Comparison of ENCODE assay signal across 7 mouse cellular contexts in the genomic region with DNA sequence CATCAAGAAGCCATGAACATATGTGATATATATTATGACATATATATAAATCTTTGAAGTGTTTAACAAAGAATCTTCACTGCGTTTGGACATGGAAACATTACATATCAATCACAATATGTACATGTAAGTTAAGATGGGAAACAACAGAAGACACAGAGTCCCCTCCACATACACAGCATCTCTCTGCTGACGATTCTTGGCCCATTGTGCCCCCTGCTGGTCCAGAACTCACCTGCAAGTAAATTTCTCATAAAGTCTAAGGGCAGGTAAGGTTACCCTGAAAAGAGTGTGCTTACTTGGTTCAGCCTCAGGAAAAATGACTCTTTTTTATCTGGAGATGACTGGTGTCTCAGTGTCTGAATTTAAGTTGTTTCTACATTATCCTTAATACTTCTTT.
DNase-seq lines count a peak whose midpoint lies in the region; ATAC-seq and TF ChIP-seq lines count a peak whose summit lies in the region.
"Not testable (repeated sequence)": the region's sequence is repeated elsewhere in the genome, so short reads cannot be mapped to it uniquely, and the experiment has no call there.

No protein-coding gene starts in this region.

- H3K4me3 ChIP-seq in bone marrow, adult 2 months (replicated peaks; ENCODE audit: control insufficient read depth, low read depth, low read length): not testable (repeated sequence)

- not testable (repeated sequence) for H3K27me3 ChIP-seq in splenic B cell, adult 2 months (ENCODE audit: control insufficient read depth, insufficient read depth, low read length, poor library complexity, severe bottlenecking)

- WGBS in bone marrow, adult 2 months: 17% methylated on average over 2 of the region's 2 CpGs

- not testable (repeated sequence) for TF ChIP-seq POLR2A in bone marrow, adult 2 months (IDR thresholded peaks at IDR 0.05; ENCODE audit: borderline replicate concordance, control insufficient read depth, low read depth, low read length)

- peak; percentile 22 for DNase-seq in splenic B cell, adult 2 months (ENCODE audit: low read depth, low spot score)
- DNase-seq in thymus, postnatal 10 days (ENCODE audit: low spot score in 2 of 2): peak; percentile 11 to 37
- DNase-seq in thymus, postnatal 4 days: peak; percentile 64

- not testable (repeated sequence) for H3K36me3 ChIP-seq in splenic B cell, adult 2 months (ENCODE audit: control insufficient read depth, insufficient read depth, low read length, poor library complexity, severe bottlenecking)

- peak; percentile 49 for ATAC-seq in CD4-positive, CD25-positive, alpha-beta regulatory T cell, adult 4 months
- ATAC-seq in activated CD4-positive, CD25-positive, alpha-beta regulatory T cell, adult 4 months: peak; percentile 40
- peak; percentile 34; the same call in 1 of the 2 replicates for ATAC-seq in megakaryocyte, adult 5-6 weeks (ENCODE audit: poor library complexity, severe bottlenecking)

- not testable (repeated sequence) for H3K27ac ChIP-seq in bone marrow, adult 2 months (ENCODE audit: control insufficient read depth, insufficient read depth, low read depth, low read length, poor library complexity)

- H3K4me1 ChIP-seq in bone marrow, adult 2 months (ENCODE audit: control insufficient read depth, insufficient read depth, low read length): not testable (repeated sequence)

- 0 out of 2 replicates have a peak, but pooled peaks have one; percentile 23 for TF ChIP-seq CTCF in bone marrow, adult 2 months (IDR thresholded peaks at IDR 0.05; ENCODE audit: control insufficient read depth, insufficient read depth, low read length)
